Mouse (Mus musculus) spleen, postnatal 14 days (tissue): ENCODE measurements around the gene Spock1.

Source experiments
- DNase-seq, 2 experiments: peaks; one replicate each; pipeline ENCODE4 v3.0.0; 2021 to 2022; ENCODE audit warnings: low spot score in 2 of 2

Spock1 gene

GRCm38 (mm10) chr13:57732251-57732650 is 175.9 kb downstream of the Spock1 start:
- DNase-seq, result no peak

GRCm38 (mm10) chr13:57727716-57728115 is 180.4 kb downstream of the Spock1 start:
- DNase-seq, result no peak

GRCm38 (mm10) chr13:57726654-57727053 is 181.5 kb downstream of the Spock1 start:
- no peak for DNase-seq

- DNase-seq, result no peak
Measured at GRCm38 (mm10) chr13:57722329-57722936, 185.7 kb downstream of the Spock1 start.

- DNase-seq, result no peak
Measured at GRCm38 (mm10) chr13:57721524-57722279, 186.4 kb downstream of the Spock1 start.

GRCm38 (mm10) chr13:57718087-57718486 is 190.0 kb downstream of the Spock1 start:
- DNase-seq, result no peak

GRCm38 (mm10) chr13:57712910-57713309 is 195.2 kb downstream of the Spock1 start:
- no peak for DNase-seq

- no peak for DNase-seq
Measured at GRCm38 (mm10) chr13:57708425-57708824, 199.7 kb downstream of the Spock1 start.

- no peak for DNase-seq
Measured at GRCm38 (mm10) chr13:57702966-57703365, 205.2 kb downstream of the Spock1 start.

GRCm38 (mm10) chr13:57696685-57697084 is 211.4 kb downstream of the Spock1 start:
- no peak for DNase-seq

GRCm38 (mm10) chr13:57688926-57689325 is 219.2 kb downstream of the Spock1 start:
- no peak for DNase-seq

- DNase-seq, result no peak
Measured at GRCm38 (mm10) chr13:57686437-57686836, 221.7 kb downstream of the Spock1 start.

- no peak for DNase-seq
Measured at GRCm38 (mm10) chr13:57685201-57685600, 222.9 kb downstream of the Spock1 start.

- DNase-seq, result no peak
Measured at GRCm38 (mm10) chr13:57679591-57679990, 228.5 kb downstream of the Spock1 start.

GRCm38 (mm10) chr13:57676820-57677219 is 231.3 kb downstream of the Spock1 start:
- no peak for DNase-seq

GRCm38 (mm10) chr13:57673399-57673798 is 234.7 kb downstream of the Spock1 start:
- no peak for DNase-seq

- DNase-seq, result no peak
Measured at GRCm38 (mm10) chr13:57672762-57673161, 235.4 kb downstream of the Spock1 start.

GRCm38 (mm10) chr13:57671919-57672318 is 236.2 kb downstream of the Spock1 start:
- DNase-seq, result no peak

GRCm38 (mm10) chr13:57671322-57671721 is 236.8 kb downstream of the Spock1 start:
- no peak for DNase-seq

GRCm38 (mm10) chr13:57667621-57668020 is 240.5 kb downstream of the Spock1 start:
- DNase-seq, result no peak

GRCm38 (mm10) chr13:57666173-57666842 is 241.8 kb downstream of the Spock1 start:
- no peak for DNase-seq

- no peak for DNase-seq
Measured at GRCm38 (mm10) chr13:57662554-57662953, 245.6 kb downstream of the Spock1 start.

- no peak for DNase-seq
Measured at GRCm38 (mm10) chr13:57660523-57660922, 247.6 kb downstream of the Spock1 start.
